Comparison of ENCODE assay signal across 15 mouse cellular contexts in genomic region chr17:57112768-57113474, GRCm38 (mm10). TPM values are rescaled to one million over a fixed set of nuclear protein-coding genes. Genes with fewer than 3 reads are reported as not detected.
A peak's percentile ranks its signal among the peaks of the same experiment; 100 is the strongest.
DNase-seq lines count a peak whose midpoint lies in the region; ATAC-seq lines count a peak whose summit lies in the region.
"Had no signal": no experiment of that assay in that cellular context is flagged by ENCODE, and none has a peak within 500 bp of the region (broad histone marks: within the 10 kb centered on the region; RNA-seq: fewer than 3 reads in every experiment).

No protein-coding gene starts in this region.

- no peaks in the 10 kb centered on the region for H3K9me3 ChIP-seq in lung, embryonic 15.5 days
- H3K9me3 ChIP-seq in forebrain, embryonic 10.5 days = no peaks in the 10 kb centered on the region
- H3K9me3 ChIP-seq: limb, embryonic 10.5 days had no signal

- peak; percentile 36 for DNase-seq in layer of hippocampus, adult 11-12 months (ENCODE audit: low spot score)
- DNase-seq in layer of hippocampus, adult 9-10 months (ENCODE audit: low spot score) = no peak
- DNase-seq in NIH3T3 (ENCODE audit: low read depth) = peak; percentile 27
- DNase-seq in left cerebral cortex, adult 8-10 months (ENCODE audit: low spot score in 2 of 2) = no peak
- no peak for DNase-seq in forebrain, embryonic 10.5 days (ENCODE audit: extremely low spot score, low spot score)
- DNase-seq: cerebellum, adult 8-10 months; gastrocnemius, postnatal 25 days had no signal

- peaks cover 9% of the 10 kb centered on the region; the same call in 1 of the 2 replicates for H3K4me1 ChIP-seq in lung, embryonic 15.5 days
- H3K4me1 ChIP-seq in forebrain, embryonic 10.5 days = 0 out of 2 replicates have a peak, but pooled peaks cover under 1% of the 10 kb centered on the region
- H3K4me1 ChIP-seq: limb, embryonic 10.5 days had no signal

- 68% methylated on average over 10 of the region's 10 CpGs for WGBS in lung, embryonic 15.5 days
- 91% methylated on average over 10 of the region's 10 CpGs for WGBS in forebrain, embryonic 10.5 days

- H3K27me3 ChIP-seq in lung, embryonic 15.5 days = no peaks in the 10 kb centered on the region
- H3K27me3 ChIP-seq in forebrain, embryonic 10.5 days (ENCODE audit: poor library complexity, severe bottlenecking) = no peaks in the 10 kb centered on the region; the same call in 1 of the 2 replicates

- ATAC-seq in lung, embryonic 15.5 days (ENCODE audit: borderline replicate concordance, extremely low read depth, low FRiP score, low TSS enrichment) = 0 out of 2 replicates have a peak, but pooled peaks have one; percentile 13
- ATAC-seq in monocyte, adult 5-6 weeks (replicated peaks; ENCODE audit: insufficient number of reproducible peaks, low FRiP score, low TSS enrichment, poor library complexity, severe bottlenecking) = peak; percentile 93
- ATAC-seq: midbrain, embryonic 16.5 days; Patski had no signal

- H3K4me3 ChIP-seq in lung, embryonic 15.5 days = no peak overlapping the region
- no peak overlapping the region for H3K4me3 ChIP-seq in forebrain, embryonic 10.5 days
- H3K4me3 ChIP-seq: limb, embryonic 10.5 days had no signal

- no peaks in the 10 kb centered on the region for H3K36me3 ChIP-seq in lung, embryonic 15.5 days
- H3K36me3 ChIP-seq in forebrain, embryonic 10.5 days (replicated peaks) = 0 out of 2 replicates have a peak, but pooled peaks cover 8% of the 10 kb centered on the region
- H3K36me3 ChIP-seq: limb, embryonic 10.5 days had no signal

- H3K4me2 ChIP-seq in lung, embryonic 15.5 days = no peak overlapping the region

- no peak overlapping the region for H3K27ac ChIP-seq in lung, embryonic 15.5 days
- no peak overlapping the region for H3K27ac ChIP-seq in forebrain, embryonic 10.5 days
- H3K27ac ChIP-seq: limb, embryonic 10.5 days had no signal

- H3K9ac ChIP-seq in lung, embryonic 15.5 days = no peak overlapping the region

RNA-seq across cellular contexts. Expression of gene Tnfsf9, which starts 7.8 kb away (rescaled TPM):
- polyA plus RNA-seq in lung, embryonic 15.5 days (2015; fragmentation: Nextera tagmentation; extraction: Ambion mirVana) = 8.6 and 10.4 TPM in 2 replicates
- total RNA-seq in monocyte, adult 5-6 weeks (2017) = 0.57 to 1.3 TPM (median 1.2 TPM) in 3 replicates
- total RNA-seq in left cerebral cortex, adult 8-10 months (2022) = under 1 TPM; 0.39 to 0.84 (median 0.63) TPM
- polyA plus RNA-seq in forebrain, embryonic 10.5 days (2016; fragmentation: Nextera tagmentation; extraction: Ambion mirVana) = 10.6 and 11.3 TPM in 2 replicates

RNA-seq across cellular contexts. Expression of gene Tubb4a, which starts 25.3 kb away (rescaled TPM):
- 16.4 and 17.5 TPM in 2 replicates for polyA plus RNA-seq in lung, embryonic 15.5 days (2015; fragmentation: Nextera tagmentation; extraction: Ambion mirVana)
- total RNA-seq in monocyte, adult 5-6 weeks (2017) = 0.58 to 1.4 TPM in 2 of 3 replicates, not detected in the other
- total RNA-seq in left cerebral cortex, adult 8-10 months (2022) = 100 to 1,000 TPM; 607 to 698 (median 653) TPM
- polyA plus RNA-seq in forebrain, embryonic 10.5 days (2016; fragmentation: Nextera tagmentation; extraction: Ambion mirVana) = 36.2 and 40.1 TPM in 2 replicates

RNA-seq across cellular contexts. Expression of gene Dennd1c, which starts 34.6 kb away (rescaled TPM):
- polyA plus RNA-seq in lung, embryonic 15.5 days (2015; fragmentation: Nextera tagmentation; extraction: Ambion mirVana) = 4.8 and 5.6 TPM in 2 replicates
- 32.3 to 86.7 TPM (median 48.3 TPM) in 3 replicates for total RNA-seq in monocyte, adult 5-6 weeks (2017)
- total RNA-seq in left cerebral cortex, adult 8-10 months (2022) = 1 to 10 TPM; 1.1 to 3.9 (median 2.5) TPM
- polyA plus RNA-seq in forebrain, embryonic 10.5 days (2016; fragmentation: Nextera tagmentation; extraction: Ambion mirVana) = 2.7 and 4.1 TPM in 2 replicates

RNA-seq across cellular contexts. Expression of gene Cd70, which starts 36.7 kb away (rescaled TPM):
- not detected in 2 replicates for polyA plus RNA-seq in lung, embryonic 15.5 days (2015; fragmentation: Nextera tagmentation; extraction: Ambion mirVana)
- not detected in 3 replicates for total RNA-seq in monocyte, adult 5-6 weeks (2017)
- under 1 TPM in 1 of 4 experiments, not detected in 3; 0.55 TPM for total RNA-seq in left cerebral cortex, adult 8-10 months (2022)
- not detected in 2 replicates for polyA plus RNA-seq in forebrain, embryonic 10.5 days (2016; fragmentation: Nextera tagmentation; extraction: Ambion mirVana)
- total RNA-seq: gastrocnemius, postnatal 25 days; heart, postnatal 14 days had no signal
- polyA plus RNA-seq: kidney, embryonic 14.5 days; limb, embryonic 10.5 days; liver, embryonic 16.5 days; Patski had no signal

RNA-seq across cellular contexts. Expression of gene Slc25a23, which starts 53.3 kb away (rescaled TPM):
- 8.7 and 9.5 TPM in 2 replicates for polyA plus RNA-seq in lung, embryonic 15.5 days (2015; fragmentation: Nextera tagmentation; extraction: Ambion mirVana)
- 0.21 to 1.7 TPM (median 1.3 TPM) in 3 replicates for total RNA-seq in monocyte, adult 5-6 weeks (2017)
- total RNA-seq in left cerebral cortex, adult 8-10 months (2022) = 100 to 1,000 TPM; 313 to 347 (median 323) TPM
- polyA plus RNA-seq in forebrain, embryonic 10.5 days (2016; fragmentation: Nextera tagmentation; extraction: Ambion mirVana) = 10.0 and 10.6 TPM in 2 replicates

Comparison
In these comparisons a context has a peak if more than half of its experiments do, and no peak if none do; other contexts are left out.
1. DNase-seq: peak in layer of hippocampus, adult 11-12 months (single experiment) and NIH3T3 (single experiment); none in layer of hippocampus, adult 9-10 months (single experiment), left cerebral cortex, adult 8-10 months (0 of 2) and forebrain, embryonic 10.5 days (single experiment).
2. RNA of gene Tubb4a, which starts 25.3 kb away (total RNA-seq): 607 to 698 TPM in left cerebral cortex, adult 8-10 months; 0.58 to 1.4 TPM in monocyte, adult 5-6 weeks; every median in the first group is over 100 times any median in the second.